Mouse (Mus musculus): Measurements from ENCODE around the gene Tcf7l2. TPM values are rescaled to one million over a fixed set of nuclear protein-coding genes. Genes with fewer than 3 reads are reported as not detected.

Tcf7l2 gene
- polyA plus RNA-seq, 1 experiment = 18.8 TPM

GRCm38 (mm10) chr19:55964421-55964820 is 222.8 kb downstream of the Tcf7l2 start:
- H3K4me3 ChIP-seq (ENCODE audit: insufficient read depth, low read length) = no peak overlapping the region
- 0 out of 2 replicates have a peak, but pooled peaks cover under 1% of the 10 kb centered on the region for H3K4me1 ChIP-seq (ENCODE audit: control insufficient read depth, insufficient read depth, low read length)
- TF ChIP-seq CTCF (IDR thresholded peaks at IDR 0.05; ENCODE audit: low read depth, low read length) (no peak), POLR2A (IDR thresholded peaks at IDR 0.05; ENCODE audit: borderline replicate concordance, low read depth, low read length) (no peak)
- H3K27ac ChIP-seq (ENCODE audit: insufficient read depth, low read depth, low read length) = no peak overlapping the region

DNA sequence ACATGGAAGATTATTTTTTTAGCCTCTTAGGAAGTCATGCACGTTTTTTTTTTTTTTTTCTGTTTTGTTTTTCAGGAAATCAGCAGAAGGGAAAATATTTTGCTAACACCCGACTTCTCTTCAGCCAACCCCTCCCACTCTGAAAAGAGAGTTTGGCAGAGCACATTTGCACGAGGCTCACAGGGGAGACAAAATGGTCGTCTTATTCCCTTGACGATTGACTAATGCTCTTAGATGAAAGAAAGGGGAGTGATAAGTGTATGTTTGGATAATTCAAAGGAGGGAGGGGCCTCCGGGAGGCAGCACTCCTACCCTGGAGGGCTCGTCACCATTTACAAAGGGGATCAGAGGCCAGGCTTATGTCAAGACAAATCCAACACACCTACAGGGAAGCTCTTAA is 224.4 kb downstream of the Tcf7l2 start:
- Histone ChIP-seq H3K27ac (ENCODE audit: insufficient read depth, low read depth, low read length) (no peak overlapping the region), H3K4me3 (ENCODE audit: insufficient read depth, low read length) (no peak overlapping the region), H3K4me1 (ENCODE audit: control insufficient read depth, insufficient read depth, low read length) (0 out of 2 replicates have a peak, but pooled peaks cover 3% of the 10 kb centered on the region)
- no peak for TF ChIP-seq POLR2A (IDR thresholded peaks at IDR 0.05; ENCODE audit: borderline replicate concordance, low read depth, low read length)
- TF ChIP-seq CTCF (IDR thresholded peaks at IDR 0.05; ENCODE audit: low read depth, low read length) = no peak

GRCm38 (mm10) chr19:55969929-55970531 is 228.4 kb downstream of the Tcf7l2 start:
- no peak overlapping the region for H3K4me3 ChIP-seq (ENCODE audit: insufficient read depth, low read length)

DNA sequence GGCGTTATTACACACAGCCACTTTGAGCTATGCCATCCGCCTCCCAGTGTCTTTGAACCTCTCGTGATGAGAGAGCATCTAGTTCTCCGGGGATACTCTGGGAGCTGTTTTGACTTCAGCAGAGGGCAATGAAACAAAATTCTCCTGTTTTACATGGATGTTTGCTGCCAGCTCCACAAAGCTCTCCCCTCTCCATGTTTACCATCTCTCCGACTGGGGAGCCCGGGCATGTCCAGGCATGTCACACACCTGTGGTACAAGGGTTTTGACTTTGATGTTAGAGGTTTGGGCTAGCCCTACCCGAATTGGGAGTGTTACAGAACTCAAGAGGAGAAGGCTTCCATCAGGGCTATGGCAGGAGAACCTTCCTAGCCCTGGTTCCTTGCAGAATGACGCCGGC is 234.5 kb downstream of the Tcf7l2 start:
- Histone ChIP-seq H3K27ac (ENCODE audit: insufficient read depth, low read depth, low read length) (no peak overlapping the region), H3K4me1 (ENCODE audit: control insufficient read depth, insufficient read depth, low read length) (no peaks in the 10 kb centered on the region), H3K4me3 (ENCODE audit: insufficient read depth, low read length) (no peak overlapping the region)
- no peak for TF ChIP-seq CTCF (IDR thresholded peaks at IDR 0.05; ENCODE audit: low read depth, low read length)
- TF ChIP-seq POLR2A (IDR thresholded peaks at IDR 0.05; ENCODE audit: borderline replicate concordance, low read depth, low read length) = no peak

More at GRCm38 (mm10) chr19:55969929-55970531, 228.4 kb downstream of the Tcf7l2 start:
- Histone ChIP-seq H3K27ac (ENCODE audit: insufficient read depth, low read depth, low read length) (no peak overlapping the region), H3K4me1 (ENCODE audit: control insufficient read depth, insufficient read depth, low read length) (0 out of 2 replicates have a peak, but pooled peaks cover 3% of the 10 kb centered on the region)
- TF ChIP-seq CTCF (IDR thresholded peaks at IDR 0.05; ENCODE audit: low read depth, low read length) (no peak), POLR2A (IDR thresholded peaks at IDR 0.05; ENCODE audit: borderline replicate concordance, low read depth, low read length) (no peak)
